Mouse (Mus musculus) stomach, embryonic 16.5 days (tissue): ENCODE results near the gene Pdik1l. TPM values are rescaled to one million over a fixed set of nuclear protein-coding genes. Genes with fewer than 3 reads are reported as not detected.

ENCODE experiments used
- ATAC-seq: fragments of 200-750 bp; cut with Nextera tagmentation; 2 replicates; pipeline ENCODE4 v1.8.0; 2017; ENCODE audit warnings: moderate number of reproducible peaks, moderate TSS enrichment; ENCODE audit not compliant: insufficient read depth, low FRiP score
- H3K27ac ChIP-seq: fragments of 300-500 bp; sonication (generic); 2 replicates; pipeline ENCODE4 v1.5.1; 2014; ENCODE audit warnings: low read length
- H3K27me3 ChIP-seq: fragments of 300-500 bp; sonication (generic); 2 replicates; pipeline ENCODE4 v1.6.1; 2014; ENCODE audit warnings: low read length, control low read depth, mixed read lengths; ENCODE audit not compliant: control insufficient read depth, insufficient read depth
- H3K36me3 ChIP-seq: fragments of 300-500 bp; sonication (generic); 2 replicates; pipeline ENCODE4 v1.6.1; 2014; ENCODE audit warnings: low read length; ENCODE audit not compliant: control insufficient read depth, insufficient read depth
- H3K4me1 ChIP-seq: fragments of 300-500 bp; sonication (generic); 2 replicates; pipeline ENCODE4 v1.6.1; 2014; ENCODE audit warnings: low read length, control low read depth, mixed read lengths; ENCODE audit not compliant: control insufficient read depth, insufficient read depth
- H3K4me2 ChIP-seq: fragments of 300-500 bp; sonication (generic); 2 replicates; pipeline ENCODE4 v1.6.1; 2014; ENCODE audit warnings: low read depth, low read length, mixed read lengths
- H3K4me3 ChIP-seq: fragments of 300-500 bp; sonication (generic); replicated peaks from 2 replicates; pipeline ENCODE4 v1.5.1; 2014; ENCODE audit warnings: mild to moderate bottlenecking, low read length
- H3K9ac ChIP-seq: fragments of 300-500 bp; sonication (generic); 2 replicates; pipeline ENCODE4 v1.6.1; 2014; ENCODE audit warnings: low read length
- H3K9me3 ChIP-seq: fragments of 300-500 bp; sonication (generic); replicated peaks from 2 replicates; pipeline ENCODE4 v1.6.1; 2016; ENCODE audit warnings: low read length, control low read depth; ENCODE audit not compliant: control insufficient read depth
- WGBS: fragments of 180-500 bp; shearing (Covaris S2); extraction: QIAGEN DNeasy Blood & Tissue Kit; methylation state at CpG from one replicate; pipeline ENCODE4 v1.1.7; 2014; 5-methylcytosine and 5-hydroxymethylcytosine counted together
- polyA plus RNA-seq: library from polyadenylated mRNA; unstranded; fragments of >200 nt; fragmentation: Nextera tagmentation; extraction: Ambion mirVana; gene quantifications from 2 replicates; pipeline ENCODE4 v1.2.1, GENCODE M21; 2015

Pdik1l gene
- polyA plus RNA-seq = 17.7 and 19.0 TPM in 2 replicates

GRCm38 (mm10) chr4:134287575-134288025 lies at the start of gene Pdik1l:
Pdik1l (minus strand) TSS chr4:134287895.
- Histone ChIP-seq H3K9me3 (no peaks in the 10 kb centered on the region), H3K4me1 (peaks cover 19% of the 10 kb centered on the region), H3K27me3 (no peaks in the 10 kb centered on the region), H3K9ac (peak within 1 kb of the TSS; percentile 99), H3K4me2 (peak within 1 kb of the TSS; percentile 94), H3K4me3 (peak within 1 kb of the TSS; percentile 99), H3K36me3 (no peaks in the 10 kb centered on the region), H3K27ac (peak within 1 kb of the TSS; percentile 100)
- peak; percentile 80 for ATAC-seq
- WGBS = 0% methylated on average over 43 of the region's 43 CpGs

DNA sequence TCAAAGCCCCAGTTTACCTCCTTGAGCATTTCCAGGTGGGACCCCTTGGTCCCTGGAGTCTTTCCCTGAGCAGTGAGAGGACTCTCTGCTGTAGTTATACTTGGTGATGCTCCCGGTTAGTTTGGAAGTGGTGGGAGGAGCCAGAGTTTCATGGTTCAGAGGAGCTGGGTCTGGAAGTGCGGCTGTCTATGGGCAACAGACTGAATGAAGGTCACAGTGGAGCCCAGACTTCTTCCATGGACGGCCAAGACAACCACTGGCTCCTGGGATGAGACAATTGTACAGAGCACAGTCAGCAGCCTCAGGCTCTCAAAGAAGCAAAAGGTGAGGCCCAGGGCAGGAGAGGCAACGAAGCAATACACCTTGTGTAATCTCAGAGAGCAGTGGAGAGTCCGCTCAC lies 42.6 kb upstream of the Pdik1l start:
- H3K9ac ChIP-seq = no peak overlapping the region

DNA sequence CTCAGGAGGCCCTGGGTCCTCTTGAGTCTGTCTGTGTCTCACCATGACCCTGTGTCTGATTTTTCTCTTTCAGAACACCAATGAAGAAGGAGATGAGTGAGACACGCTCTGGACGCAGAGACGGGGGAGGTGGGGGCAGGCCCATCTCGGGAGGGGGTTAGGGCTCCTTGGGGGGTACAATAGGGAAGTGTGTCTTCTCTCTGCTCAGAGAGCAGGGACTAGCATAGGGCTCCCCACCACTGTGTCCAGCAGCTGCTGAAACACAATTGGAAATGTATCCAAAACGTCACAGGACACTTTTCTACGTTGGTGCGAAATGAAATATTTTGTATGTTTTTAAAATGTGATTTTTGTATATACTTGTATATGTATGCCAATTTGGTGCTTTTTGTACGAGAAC lies 41.1 kb upstream of the Pdik1l start:
- no peak for ATAC-seq
- 79% methylated on average over 8 of the region's 8 CpGs for WGBS

More for the DNA sequence above, 42.6 kb upstream of the Pdik1l start:
- H3K36me3 ChIP-seq = no peaks in the 10 kb centered on the region
- no peak for ATAC-seq
- H3K4me2 ChIP-seq = no peak overlapping the region
- WGBS = 72% methylated on average over 5 of the region's 5 CpGs
- H3K4me3 ChIP-seq = no peak overlapping the region
- no peaks in the 10 kb centered on the region for H3K9me3 ChIP-seq
- no peaks in the 10 kb centered on the region for H3K4me1 ChIP-seq
- H3K27ac ChIP-seq = no peak overlapping the region
- H3K27me3 ChIP-seq = no peaks in the 10 kb centered on the region

GRCm38 (mm10) chr4:134328151-134328550 lies 40.5 kb upstream of the Pdik1l start:
- no peak for ATAC-seq
- 56% methylated on average over 8 of the region's 8 CpGs for WGBS
- H3K9me3 ChIP-seq = no peaks in the 10 kb centered on the region
- no peak overlapping the region for H3K9ac ChIP-seq
- no peak overlapping the region for H3K4me2 ChIP-seq
- H3K27ac ChIP-seq = no peak overlapping the region
- H3K4me1 ChIP-seq = no peaks in the 10 kb centered on the region
- H3K27me3 ChIP-seq = no peaks in the 10 kb centered on the region
- H3K36me3 ChIP-seq = no peaks in the 10 kb centered on the region
- no peak overlapping the region for H3K4me3 ChIP-seq

More for the DNA sequence above, 41.1 kb upstream of the Pdik1l start:
- Histone ChIP-seq H3K4me1 (no peaks in the 10 kb centered on the region), H3K27ac (no peak overlapping the region), H3K4me2 (no peak overlapping the region), H3K36me3 (no peaks in the 10 kb centered on the region), H3K9ac (no peak overlapping the region), H3K9me3 (no peaks in the 10 kb centered on the region), H3K27me3 (no peaks in the 10 kb centered on the region), H3K4me3 (no peak overlapping the region)

DNA sequence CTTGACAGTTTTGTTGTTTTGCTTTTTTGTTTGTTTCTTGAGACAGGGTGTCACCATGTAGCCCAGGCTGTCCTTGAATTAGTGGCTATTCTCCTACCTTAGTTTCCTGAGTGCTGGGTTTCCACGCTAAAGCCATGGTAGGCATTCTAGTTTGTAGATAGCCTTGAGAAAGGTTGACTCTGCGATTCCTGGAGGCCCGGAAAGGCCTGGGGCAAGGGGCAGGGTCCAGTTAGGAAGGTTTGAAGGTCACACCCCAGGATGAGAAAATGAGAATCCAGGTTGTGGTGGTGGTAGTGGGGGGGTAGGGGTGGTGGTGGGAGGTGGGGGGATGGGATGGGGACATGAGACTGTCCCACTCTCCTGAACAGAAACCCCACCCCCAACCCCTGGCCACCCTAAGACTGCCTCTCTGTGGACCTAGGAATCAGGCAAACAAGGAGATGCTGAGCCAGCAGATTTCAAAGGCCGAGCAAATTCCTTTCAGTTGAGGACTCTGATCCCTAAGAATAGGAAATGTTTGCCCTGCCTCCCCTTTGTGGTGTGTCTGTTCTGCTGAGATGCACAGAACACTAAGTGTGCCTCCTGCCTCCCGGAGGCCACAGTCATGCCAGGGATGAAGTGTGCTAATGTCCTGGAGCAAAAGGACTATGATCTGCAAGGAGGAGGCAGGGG lies 39.3 kb upstream of the Pdik1l start:
- WGBS = 52% methylated on average over 5 of the region's 5 CpGs
- Histone ChIP-seq H3K9ac (no peak overlapping the region), H3K36me3 (no peaks in the 10 kb centered on the region), H3K27me3 (no peaks in the 10 kb centered on the region), H3K27ac (no peak overlapping the region), H3K4me1 (no peaks in the 10 kb centered on the region), H3K4me2 (no peak overlapping the region), H3K4me3 (no peak overlapping the region), H3K9me3 (no peaks in the 10 kb centered on the region)
- peak; percentile 55; the same call in 1 of the 2 replicates for ATAC-seq

DNA sequence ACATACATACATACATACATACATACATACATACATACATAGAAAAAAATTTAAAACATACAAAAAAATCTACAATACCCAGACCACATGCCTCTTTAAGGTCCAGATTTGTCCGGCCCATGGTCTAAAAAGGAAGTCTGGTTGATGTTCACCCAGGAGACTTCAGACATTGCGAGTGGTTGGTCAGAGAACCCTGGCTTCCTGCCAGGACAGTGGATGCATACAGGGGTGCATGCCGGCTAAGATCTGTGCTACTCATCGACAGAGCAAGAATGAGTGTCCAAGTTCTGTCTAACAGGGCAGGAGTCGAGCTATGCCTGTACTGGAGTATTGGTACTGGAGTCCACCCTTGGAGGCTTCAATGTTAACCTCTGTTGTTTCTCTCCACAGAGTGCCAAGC lies 37.0 kb upstream of the Pdik1l start:
- Histone ChIP-seq H3K4me2 (no peak overlapping the region), H3K9me3 (no peaks in the 10 kb centered on the region), H3K9ac (no peak overlapping the region), H3K4me1 (no peaks in the 10 kb centered on the region), H3K36me3 (no peaks in the 10 kb centered on the region), H3K27ac (no peak overlapping the region), H3K27me3 (no peaks in the 10 kb centered on the region), H3K4me3 (no peak overlapping the region)
- no peak for ATAC-seq
- 45% methylated on average over 5 of the region's 5 CpGs for WGBS

- WGBS = 55% methylated on average over 3 of the region's 3 CpGs
- ATAC-seq = no peak
- no peaks in the 10 kb centered on the region for H3K27me3 ChIP-seq
- no peaks in the 10 kb centered on the region for H3K9me3 ChIP-seq
- no peak overlapping the region for H3K4me2 ChIP-seq
- no peak overlapping the region for H3K4me3 ChIP-seq
- H3K9ac ChIP-seq = no peak overlapping the region
- no peaks in the 10 kb centered on the region for H3K36me3 ChIP-seq
- H3K4me1 ChIP-seq = no peaks in the 10 kb centered on the region
- no peak overlapping the region for H3K27ac ChIP-seq
Observed at GRCm38 (mm10) chr4:134321524-134321923, 33.8 kb upstream of the Pdik1l start.

GRCm38 (mm10) chr4:134319674-134320073 lies 32.0 kb upstream of the Pdik1l start:
- ATAC-seq = no peak
- Histone ChIP-seq H3K27ac (no peak overlapping the region), H3K9me3 (no peaks in the 10 kb centered on the region), H3K4me3 (no peak overlapping the region), H3K9ac (no peak overlapping the region), H3K36me3 (no peaks in the 10 kb centered on the region), H3K4me2 (no peak overlapping the region), H3K27me3 (no peaks in the 10 kb centered on the region), H3K4me1 (no peaks in the 10 kb centered on the region)
- WGBS = 71% methylated on average over 5 of the region's 5 CpGs

DNA sequence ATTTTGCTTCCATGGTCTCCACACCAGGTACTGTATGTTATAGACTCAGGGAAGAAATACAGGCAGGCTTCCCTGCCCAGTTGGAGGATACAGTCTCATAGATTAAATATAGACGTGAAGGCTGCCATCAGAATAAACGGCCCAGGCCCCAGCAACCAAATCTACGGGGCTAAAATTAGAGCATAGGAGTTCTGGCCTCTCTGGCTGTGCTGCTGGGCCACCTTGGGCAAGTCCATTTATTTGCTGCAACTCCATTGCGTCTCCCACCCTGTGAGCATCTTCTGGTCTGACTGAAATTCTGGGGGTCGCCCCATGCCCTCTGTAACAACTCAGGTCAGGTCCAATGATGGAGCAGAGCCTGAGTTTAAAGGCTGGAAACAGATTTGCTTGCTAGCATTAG lies 31.4 kb upstream of the Pdik1l start:
- no peak overlapping the region for H3K27ac ChIP-seq
- H3K36me3 ChIP-seq = no peaks in the 10 kb centered on the region
- H3K4me1 ChIP-seq = no peaks in the 10 kb centered on the region
- no peak overlapping the region for H3K4me3 ChIP-seq
- H3K9me3 ChIP-seq = no peaks in the 10 kb centered on the region
- H3K27me3 ChIP-seq = no peaks in the 10 kb centered on the region
- H3K9ac ChIP-seq = no peak overlapping the region
- ATAC-seq = no peak
- WGBS = 74% methylated on average over 5 of the region's 5 CpGs
- H3K4me2 ChIP-seq = no peak overlapping the region
